Mouse (Mus musculus): ENCODE data around the gene Olfr583. TPM values are rescaled to one million over a fixed set of nuclear protein-coding genes. Genes with fewer than 3 reads are reported as not detected.

The Olfr583 gene
- not detected for total RNA-seq (2021)
- long read RNA-seq, experiment 1 = 0 reads
- long read RNA-seq, experiment 2 = 0 reads

- DNase-seq = no peak
These were observed at the start of gene Olfr583 for GRCm38 (mm10) chr7:103051000-103051399. Gene Olfr583, plus strand, starts transcription at chr7:103051300.

GRCm38 (mm10) chr7:103037724-103038123, 13.4 kb upstream of the Olfr583 start, which contains the start of gene Olfr582:
Gene Olfr582, plus strand, starts transcription at chr7:103038024.
- DNase-seq = no peak

GRCm38 (mm10) chr7:103081585-103081984, 30.5 kb downstream of the Olfr583 start, which contains the start of gene Olfr584:
Gene Olfr584, plus strand, starts transcription at chr7:103081885.
- no peak for DNase-seq

GRCm38 (mm10) chr7:103097420-103097819, 46.3 kb downstream of the Olfr583 start, which contains the start of gene Olfr585:
Gene Olfr585, plus strand, starts transcription at chr7:103097720.
- no peak for DNase-seq

Other genes with a start within 250 kb of the Olfr583 start
- gene Olfr564, start 247.8 kb upstream of the Olfr583 start, total RNA-seq (2021) = not detected
- gene Olfr566, start 192.5 kb upstream of the Olfr583 start, total RNA-seq (2021) = not detected
- not detected for gene Olfr568, start 174.2 kb upstream of the Olfr583 start, total RNA-seq (2021)
- gene Olfr569, start 160.4 kb upstream of the Olfr583 start, total RNA-seq (2021) = not detected
- gene Olfr570, start 156.7 kb upstream of the Olfr583 start, total RNA-seq (2021) = not detected
- gene Olfr571, start 133.8 kb upstream of the Olfr583 start, total RNA-seq (2021) = not detected
- gene Olfr572, start 126.9 kb upstream of the Olfr583 start, total RNA-seq (2021) = not detected
- gene Olfr573-ps1, start 108.7 kb upstream of the Olfr583 start, total RNA-seq (2021) = not detected
- gene Olfr574, start 102.8 kb upstream of the Olfr583 start, total RNA-seq (2021) = not detected
- gene Olfr575, start 92.5 kb upstream of the Olfr583 start, total RNA-seq (2021) = not detected
- not detected for gene Olfr576, start 88.6 kb upstream of the Olfr583 start, total RNA-seq (2021)
- not detected for gene Olfr577, start 75.4 kb upstream of the Olfr583 start, total RNA-seq (2021)
- gene Olfr578, start 62.0 kb upstream of the Olfr583 start, total RNA-seq (2021) = not detected
- gene Olfr582, start 13.3 kb upstream of the Olfr583 start, total RNA-seq (2021) = not detected
- not detected for gene Olfr584, start 30.6 kb downstream of the Olfr583 start, total RNA-seq (2021)
- not detected for gene Olfr585, start 46.4 kb downstream of the Olfr583 start, total RNA-seq (2021)
- gene Olfr586, start 74.3 kb downstream of the Olfr583 start, total RNA-seq (2021) = not detected
- not detected for gene Olfr588-ps1, start 89.6 kb downstream of the Olfr583 start, total RNA-seq (2021)
- gene Olfr589, start 105.1 kb downstream of the Olfr583 start, total RNA-seq (2021) = not detected
- not detected for gene Olfr591, start 127.0 kb downstream of the Olfr583 start, total RNA-seq (2021)
- gene Olfr592, start 133.5 kb downstream of the Olfr583 start, total RNA-seq (2021) = not detected
- gene Olfr593, start 160.6 kb downstream of the Olfr583 start, total RNA-seq (2021) = not detected
- gene Olfr594, start 165.7 kb downstream of the Olfr583 start, total RNA-seq (2021) = not detected
- not detected for gene Usp17ld, start 201.2 kb downstream of the Olfr583 start, total RNA-seq (2021)

Measured in gastrocnemius, postnatal 10 days (tissue).